Mouse (Mus musculus): ENCODE data around the gene Aoc2. TPM values are rescaled to one million over a fixed set of nuclear protein-coding genes. Genes with fewer than 3 reads are reported as not detected.

Gene Aoc2
- polyA plus RNA-seq, 1 experiment from 2014 or later, result 3.5 TPM

DNA sequence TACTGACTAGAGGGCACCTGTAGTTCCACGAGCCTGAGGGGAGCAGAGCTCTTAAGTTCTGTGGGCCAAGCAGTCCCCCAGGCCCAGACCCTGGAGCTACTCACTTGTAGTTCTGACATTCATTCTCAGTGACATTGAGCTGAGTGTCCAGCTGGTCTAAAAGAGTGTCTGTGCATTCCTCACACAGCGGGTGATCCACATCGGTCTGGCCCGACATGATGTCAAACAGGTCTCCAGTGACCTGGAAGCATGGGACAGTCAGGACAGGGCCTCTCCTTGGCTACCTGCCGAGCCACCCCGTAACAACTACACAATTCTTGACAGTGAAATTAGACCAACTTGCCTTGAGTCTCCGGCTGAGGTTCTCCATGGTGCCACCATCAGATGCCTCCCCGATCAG, 29.7 kb upstream of the Aoc2 start:
- 86% methylated on average over 8 of the region's 8 CpGs for WGBS
- Histone ChIP-seq H3K4me3 (no peak overlapping the region), H3K27ac (no peak overlapping the region), H3K36me3 (peaks cover 70% of the 10 kb centered on the region), H3K27me3 (no peaks in the 10 kb centered on the region), H3K4me1 (peaks cover under 1% of the 10 kb centered on the region; the same call in 1 of the 2 replicates), H3K4me2 (replicated peaks) (no peak overlapping the region), H3K9me3 (replicated peaks) (no peaks in the 10 kb centered on the region), H3K9ac (no peak overlapping the region)
- no peak for ATAC-seq (ENCODE audit: low FRiP score)

DNA sequence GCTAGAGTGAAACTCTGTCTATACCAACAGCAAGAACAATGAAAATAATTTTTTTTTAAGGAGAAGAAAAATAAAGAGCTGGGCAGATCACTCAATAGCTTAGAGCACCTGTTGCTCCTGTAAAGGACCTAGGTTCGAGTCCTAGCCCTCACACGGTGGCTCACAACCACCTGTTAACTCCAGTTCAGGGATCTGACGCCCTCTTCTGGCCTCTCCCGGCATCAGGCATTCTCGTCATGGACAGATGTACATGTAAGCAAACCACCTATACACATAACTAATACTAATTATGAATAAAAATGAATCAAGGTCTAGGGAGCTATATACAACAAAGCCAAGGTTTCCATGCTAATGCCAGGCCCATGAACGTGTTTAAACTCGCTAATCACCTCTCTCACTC, 24.0 kb upstream of the Aoc2 start:
- Histone ChIP-seq H3K4me1 (peaks cover 14% of the 10 kb centered on the region), H3K36me3 (peaks cover 17% of the 10 kb centered on the region), H3K27me3 (no peaks in the 10 kb centered on the region), H3K27ac (no peak overlapping the region), H3K4me2 (replicated peaks) (peak overlapping the region; percentile 84), H3K4me3 (peak overlapping the region; percentile 93), H3K9me3 (replicated peaks) (no peaks in the 10 kb centered on the region), H3K9ac (peak overlapping the region; percentile 89)
- 68% methylated on average over 7 of the region's 7 CpGs for WGBS
- no peak for ATAC-seq (ENCODE audit: low FRiP score)

DNA sequence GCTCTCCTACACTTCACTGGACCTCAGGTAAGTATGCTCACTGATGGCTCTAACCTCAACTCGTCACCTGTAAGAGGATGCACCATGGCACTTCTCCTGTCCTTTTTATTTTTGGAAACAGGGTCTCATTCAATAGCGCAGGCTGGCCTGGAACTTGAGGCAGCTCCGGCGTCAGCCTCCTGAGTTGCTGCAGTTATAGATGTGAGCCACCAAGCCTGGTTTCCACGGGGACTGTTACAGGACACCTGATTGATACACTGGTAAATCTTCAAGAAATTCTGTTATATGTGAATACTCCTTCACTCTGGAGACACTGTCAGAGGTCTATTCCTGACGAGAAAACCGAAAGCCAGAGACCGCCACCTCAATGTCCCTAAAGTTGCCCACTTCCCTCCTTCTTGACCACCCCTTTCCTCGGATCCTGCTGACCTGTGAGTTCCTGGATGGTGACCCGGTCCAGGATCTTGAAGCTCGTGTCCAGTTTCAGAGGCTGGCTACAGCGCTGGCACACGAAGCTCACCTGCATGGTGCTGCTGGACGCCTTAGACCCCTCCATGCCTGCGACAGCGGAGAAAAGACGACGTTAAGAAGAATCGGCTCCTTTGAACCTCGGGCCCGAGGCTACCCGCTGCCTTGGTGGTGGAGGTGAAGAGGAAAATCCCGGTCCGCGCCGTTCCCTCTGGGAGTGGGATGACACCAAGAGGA, 23.4 kb upstream of the Aoc2 start:
- H3K9me3 ChIP-seq (replicated peaks), result no peaks in the 10 kb centered on the region
- H3K4me3 ChIP-seq, result peak overlapping the region; percentile 93
- H3K4me2 ChIP-seq (replicated peaks), result peak overlapping the region; percentile 84
- no peaks in the 10 kb centered on the region for H3K27me3 ChIP-seq
- ATAC-seq (ENCODE audit: low FRiP score), result peak; percentile 38
- H3K9ac ChIP-seq, result peak overlapping the region; percentile 89
- H3K4me1 ChIP-seq, result peaks cover 14% of the 10 kb centered on the region
- H3K36me3 ChIP-seq, result peaks cover 16% of the 10 kb centered on the region
- H3K27ac ChIP-seq, result peak overlapping the region; percentile 35; the same call in 1 of the 2 replicates
- WGBS, result 14% methylated on average over 26 of the region's 26 CpGs

DNA sequence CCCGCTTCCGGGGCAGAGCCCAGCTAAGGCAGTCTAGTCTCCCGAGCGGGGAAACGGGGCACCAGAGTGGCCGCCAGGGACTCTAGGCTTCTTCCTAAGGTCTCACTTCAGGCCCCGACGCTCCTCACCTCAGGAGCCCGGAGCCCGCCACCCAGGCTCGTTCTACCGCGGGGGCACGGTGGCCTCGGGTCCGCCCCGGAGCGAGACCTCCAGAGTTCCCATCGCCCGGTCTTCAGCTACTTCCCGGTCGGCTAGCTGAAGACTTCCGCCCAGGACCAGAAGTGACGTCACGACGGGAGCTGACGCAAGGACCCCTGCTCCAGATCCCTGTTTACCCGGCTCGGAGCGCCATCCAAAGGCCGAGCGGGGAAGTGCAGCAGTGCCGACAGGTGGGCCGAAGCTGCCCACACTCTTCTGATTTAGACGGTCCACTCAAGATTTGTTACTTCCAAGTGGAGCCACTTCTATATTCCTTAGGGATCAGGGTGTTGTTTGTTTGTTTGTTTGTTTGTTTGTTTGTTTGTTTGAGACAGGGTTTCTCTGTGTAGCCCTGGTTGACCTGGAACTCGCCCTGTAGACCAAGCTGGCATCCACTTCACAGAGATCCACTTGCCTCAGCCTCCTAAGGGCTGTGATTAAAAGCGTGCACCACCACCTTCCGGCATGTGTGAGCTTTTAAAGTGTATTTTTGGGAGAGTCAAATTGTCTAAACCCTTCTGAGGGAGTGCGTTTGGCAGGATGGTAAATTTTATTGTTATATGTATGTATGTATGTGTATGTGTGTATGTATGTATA, 22.7 kb upstream of the Aoc2 start, which contains the start of gene Becn1:
Becn1 (minus strand) TSS at position 283 of the 795 bp plus-strand sequence.
- H3K4me3 ChIP-seq, result peak within 1 kb of the TSS; percentile 93
- H3K4me2 ChIP-seq (replicated peaks), result peak within 1 kb of the TSS; percentile 84
- 6% methylated on average over 39 of the region's 39 CpGs for WGBS
- peaks cover 11% of the 10 kb centered on the region for H3K36me3 ChIP-seq
- no peaks in the 10 kb centered on the region for H3K9me3 ChIP-seq (replicated peaks)
- H3K9ac ChIP-seq, result peak within 1 kb of the TSS; percentile 89
- peak; percentile 89 for ATAC-seq (ENCODE audit: low FRiP score)
- peak within 1 kb of the TSS; percentile 35; the same call in 1 of the 2 replicates for H3K27ac ChIP-seq
- peaks cover 14% of the 10 kb centered on the region for H3K4me1 ChIP-seq
- no peaks in the 10 kb centered on the region for H3K27me3 ChIP-seq

- H3K4me3 ChIP-seq, result no peak overlapping the region
- no peaks in the 10 kb centered on the region for H3K4me1 ChIP-seq
- 38% methylated on average over 5 of the region's 5 CpGs for WGBS
- ATAC-seq (ENCODE audit: low FRiP score), result no peak
- H3K9ac ChIP-seq, result no peak overlapping the region
- H3K4me2 ChIP-seq (replicated peaks), result no peak overlapping the region
- no peaks in the 10 kb centered on the region for H3K9me3 ChIP-seq (replicated peaks)
- no peaks in the 10 kb centered on the region for H3K27me3 ChIP-seq
- no peak overlapping the region for H3K27ac ChIP-seq
- no peaks in the 10 kb centered on the region for H3K36me3 ChIP-seq
Observed at GRCm38 (mm10) chr11:101307744-101308143, 17.1 kb upstream of the Aoc2 start.

DNA sequence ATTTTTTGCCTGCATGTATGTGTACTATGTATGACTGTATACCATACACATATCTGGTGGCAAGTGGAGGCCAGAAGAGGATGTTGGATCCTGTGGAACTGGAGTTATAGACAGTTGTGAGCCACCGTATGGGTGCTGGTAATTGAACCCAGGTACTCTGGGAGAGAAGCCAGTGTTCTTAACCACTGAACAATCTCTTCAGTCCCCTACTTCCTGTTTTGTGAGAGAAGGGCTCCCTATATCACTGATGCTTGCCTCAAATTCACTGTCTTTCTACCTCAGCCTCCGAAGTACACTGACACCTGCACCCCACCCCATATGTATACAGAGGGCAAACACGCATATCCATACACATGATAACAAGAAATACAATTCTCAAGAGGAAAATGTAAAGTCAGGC, 13.8 kb upstream of the Aoc2 start:
- 87% methylated on average over 3 of the region's 3 CpGs for WGBS
- ATAC-seq (ENCODE audit: low FRiP score), result no peak

DNA sequence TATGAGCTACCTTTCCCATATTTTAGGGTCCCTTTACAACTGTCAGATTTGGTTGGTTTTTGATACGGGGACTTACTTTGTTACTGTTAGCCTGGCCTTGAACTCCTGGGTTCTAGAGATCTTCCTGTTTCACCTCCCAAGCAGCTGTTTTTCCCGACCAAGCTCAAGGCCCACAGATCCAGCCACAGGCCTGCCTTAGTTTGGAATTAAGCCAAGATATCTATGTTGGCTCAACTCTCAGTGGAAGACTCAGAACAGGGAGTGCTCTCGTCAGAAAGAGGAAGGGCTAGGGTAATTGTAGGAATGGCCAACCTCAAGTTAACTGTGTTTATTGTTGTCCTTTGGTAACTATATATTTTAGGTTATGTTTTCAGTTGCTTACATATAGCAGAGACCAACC, 12.7 kb upstream of the Aoc2 start:
- Histone ChIP-seq H3K4me2 (replicated peaks) (no peak overlapping the region), H3K4me3 (no peak overlapping the region), H3K9me3 (replicated peaks) (no peaks in the 10 kb centered on the region), H3K4me1 (peaks cover 7% of the 10 kb centered on the region), H3K27ac (no peak overlapping the region), H3K27me3 (no peaks in the 10 kb centered on the region), H3K36me3 (no peaks in the 10 kb centered on the region), H3K9ac (no peak overlapping the region)
- WGBS, result 74% methylated on average over 3 of the region's 3 CpGs
- ATAC-seq (ENCODE audit: low FRiP score), result no peak

More for the DNA sequence above, 13.8 kb upstream of the Aoc2 start:
- no peak overlapping the region for H3K4me2 ChIP-seq (replicated peaks)
- no peaks in the 10 kb centered on the region for H3K9me3 ChIP-seq (replicated peaks)
- no peak overlapping the region for H3K4me3 ChIP-seq
- no peak overlapping the region for H3K9ac ChIP-seq
- H3K27ac ChIP-seq, result no peak overlapping the region
- H3K27me3 ChIP-seq, result no peaks in the 10 kb centered on the region
- H3K36me3 ChIP-seq, result no peaks in the 10 kb centered on the region
- no peaks in the 10 kb centered on the region for H3K4me1 ChIP-seq

DNA sequence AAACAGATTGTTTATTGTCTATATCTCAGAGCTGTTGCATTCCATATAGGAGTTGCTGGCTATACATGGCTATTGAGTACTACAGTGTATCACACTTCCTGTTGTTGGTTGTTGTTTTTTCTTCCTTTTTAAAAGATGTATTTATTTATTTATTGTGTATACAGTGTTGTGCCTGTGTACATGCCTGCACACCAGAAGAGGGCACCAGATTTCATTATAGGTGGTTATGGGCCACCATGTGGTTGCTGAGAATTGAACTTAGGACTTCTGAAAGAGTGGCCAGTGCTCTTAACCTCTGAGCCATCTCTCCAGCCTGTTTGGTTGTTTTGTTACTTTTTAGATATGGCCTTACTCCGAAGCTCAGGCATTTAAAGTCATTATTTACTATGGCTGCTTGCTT, 10.3 kb upstream of the Aoc2 start:
- Histone ChIP-seq H3K36me3 (peaks cover 14% of the 10 kb centered on the region), H3K4me2 (replicated peaks) (no peak overlapping the region), H3K27me3 (no peaks in the 10 kb centered on the region), H3K27ac (no peak overlapping the region), H3K4me1 (peaks cover 16% of the 10 kb centered on the region), H3K4me3 (no peak overlapping the region), H3K9ac (no peak overlapping the region), H3K9me3 (replicated peaks) (no peaks in the 10 kb centered on the region)
- no peak for ATAC-seq (ENCODE audit: low FRiP score)
- 100% methylated on average over 1 of the region's 1 CpGs for WGBS

GRCm38 (mm10) chr11:101315082-101315650, 9.7 kb upstream of the Aoc2 start:
- ATAC-seq (ENCODE audit: low FRiP score), result peak; percentile 7; the same call in 1 of the 2 replicates
- no peaks in the 10 kb centered on the region for H3K9me3 ChIP-seq (replicated peaks)
- H3K27ac ChIP-seq, result peak overlapping the region; percentile 77
- 76% methylated on average over 8 of the region's 8 CpGs for WGBS
- H3K4me3 ChIP-seq, result peak overlapping the region; percentile 97
- H3K4me1 ChIP-seq, result peaks cover 16% of the 10 kb centered on the region
- peaks cover 20% of the 10 kb centered on the region for H3K36me3 ChIP-seq
- H3K4me2 ChIP-seq (replicated peaks), result peak overlapping the region; percentile 99
- peak overlapping the region; percentile 96; the same call in 1 of the 2 replicates for H3K9ac ChIP-seq
- H3K27me3 ChIP-seq, result no peaks in the 10 kb centered on the region

DNA sequence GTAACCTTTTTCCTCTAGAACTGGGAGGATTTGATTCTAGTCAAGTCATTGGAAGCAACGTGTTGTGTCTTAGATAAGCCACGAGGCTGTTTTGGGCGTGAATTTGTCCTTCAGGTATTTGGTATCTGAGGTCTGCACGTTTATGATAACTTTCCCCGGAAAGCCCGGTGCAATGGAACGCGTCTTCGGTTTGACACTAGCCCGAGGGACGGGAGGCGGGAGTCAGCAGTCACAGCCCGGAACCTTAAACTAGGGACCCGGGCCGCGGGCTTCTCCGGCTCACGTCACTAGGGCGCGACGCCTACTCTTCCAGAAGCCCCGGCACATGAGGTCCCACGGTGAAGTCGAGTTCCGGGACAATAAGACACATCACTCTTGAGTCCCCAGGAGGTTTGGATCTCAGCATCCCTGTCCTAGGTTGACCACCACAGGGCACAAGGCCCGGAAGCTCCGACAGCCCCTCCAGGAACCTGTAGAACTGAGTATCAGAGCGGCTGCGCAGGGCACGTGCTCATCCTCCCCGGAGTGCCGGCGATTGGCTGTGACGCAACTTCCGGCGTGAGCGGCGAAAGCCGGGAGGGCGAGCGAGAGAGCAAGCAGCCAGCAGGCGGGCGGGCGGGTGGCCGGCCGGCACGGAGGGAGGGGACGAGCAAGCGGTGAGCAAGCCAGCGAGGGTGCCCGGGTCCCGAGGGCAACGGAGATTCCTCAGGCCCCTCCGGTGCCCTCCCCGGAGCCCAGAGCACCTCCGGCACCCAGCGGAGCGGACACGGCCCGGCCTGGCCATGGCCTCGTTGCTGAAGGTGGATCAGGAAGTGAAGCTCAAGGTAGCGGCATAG, 9.0 kb upstream of the Aoc2 start, which contains the start of gene Psme3:
Psme3 (plus strand) TSS at position 549 of the 836 bp plus-strand sequence.
- no peaks in the 10 kb centered on the region for H3K9me3 ChIP-seq (replicated peaks)
- under 1% methylated on average over 61 of the region's 62 CpGs for WGBS
- peak within 1 kb of the TSS; percentile 97 for H3K4me3 ChIP-seq
- peak within 1 kb of the TSS; percentile 96 for H3K9ac ChIP-seq
- H3K4me2 ChIP-seq (replicated peaks), result peak within 1 kb of the TSS; percentile 99
- H3K27me3 ChIP-seq, result no peaks in the 10 kb centered on the region
- H3K4me1 ChIP-seq, result peaks cover 16% of the 10 kb centered on the region
- peaks cover 28% of the 10 kb centered on the region for H3K36me3 ChIP-seq
- H3K27ac ChIP-seq, result peak within 1 kb of the TSS; percentile 77
- ATAC-seq (ENCODE audit: low FRiP score), result peak; percentile 95

DNA sequence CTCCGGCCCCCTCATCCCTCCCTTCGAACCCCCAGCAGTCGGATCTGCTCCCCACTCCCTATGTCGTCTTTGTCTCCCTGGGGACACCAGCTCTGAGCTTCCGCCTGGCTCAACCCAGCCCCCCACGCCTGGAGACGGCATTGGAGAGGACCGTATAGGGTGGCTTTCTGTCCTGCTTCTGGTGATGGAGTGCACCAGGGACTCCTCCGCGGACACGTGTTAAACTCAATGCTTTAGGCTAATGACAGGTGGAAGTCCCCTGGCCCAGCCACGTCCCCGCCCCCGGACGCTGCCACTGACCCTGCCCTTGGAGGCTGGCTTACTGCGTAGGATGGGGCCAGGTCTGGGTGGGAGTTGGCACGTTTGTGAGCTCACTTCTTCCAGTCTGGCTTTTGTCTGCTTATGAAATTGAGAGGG, 8.4 kb upstream of the Aoc2 start:
- Histone ChIP-seq H3K27ac (peak overlapping the region; percentile 77), H3K9ac (peak overlapping the region; percentile 96), H3K36me3 (peaks cover 34% of the 10 kb centered on the region), H3K4me3 (peak overlapping the region; percentile 97), H3K27me3 (no peaks in the 10 kb centered on the region), H3K9me3 (replicated peaks) (no peaks in the 10 kb centered on the region), H3K4me2 (replicated peaks) (peak overlapping the region; percentile 99), H3K4me1 (peaks cover 16% of the 10 kb centered on the region)
- WGBS, result under 1% methylated on average over 17 of the region's 17 CpGs
- ATAC-seq (ENCODE audit: low FRiP score), result peak; percentile 73

Measured in hindbrain, embryonic 12.5 days (tissue).